12 mouse cellular contexts compared by ENCODE assay signal in genomic region chr11:98447475-98447834, GRCm38 (mm10). TPM values are rescaled to one million over a fixed set of nuclear protein-coding genes. Genes with fewer than 3 reads are reported as not detected.
DNase-seq lines count a peak whose midpoint lies in the region; ATAC-seq and TF ChIP-seq lines count a peak whose summit lies in the region.
"Had no signal": no experiment of that assay in that cellular context is flagged by ENCODE, and none has a peak within 500 bp of the region (broad histone marks: within the 10 kb centered on the region; RNA-seq: fewer than 3 reads in every experiment).

No protein-coding gene starts in this region.

- H3K4me1 ChIP-seq in heart, embryonic 15.5 days (replicated peaks) = peaks cover 22% of the 10 kb centered on the region
- peaks cover 9 to 31% of the 10 kb centered on the region in 2 experiments for H3K4me1 ChIP-seq in ES-E14 (ENCODE audit: control insufficient read depth in 2 of 2, insufficient read depth in 2 of 2, low read length in 2 of 2, poor library complexity in 1 of 2)
- H3K4me1 ChIP-seq in hindbrain, embryonic 13.5 days (replicated peaks) = peaks cover 10% of the 10 kb centered on the region
- H3K4me1 ChIP-seq in liver, embryonic 16.5 days (ENCODE audit: control insufficient read depth, low read depth, low read length) = no peaks in the 10 kb centered on the region; the same call in none of the 2 replicates

- ATAC-seq in heart, embryonic 15.5 days (replicated peaks; ENCODE audit: insufficient number of reproducible peaks, insufficient read depth, low FRiP score, low read depth) = no peak
- no peak for ATAC-seq in hindbrain, embryonic 13.5 days (ENCODE audit: low FRiP score)
- no peak for ATAC-seq in liver, embryonic 16.5 days (ENCODE audit: low read depth)
- ATAC-seq in megakaryocyte-erythroid progenitor cell, adult 5-6 weeks (replicated peaks; ENCODE audit: low FRiP score, low TSS enrichment, poor library complexity, severe bottlenecking) = no peak

- 16% methylated on average over 7 of the region's 7 CpGs for WGBS in heart, embryonic 15.5 days
- WGBS in hindbrain, embryonic 13.5 days = 7% methylated on average over 7 of the region's 7 CpGs
- WGBS in liver, embryonic 16.5 days (ENCODE audit: insufficient replicate concordance) = 14% methylated on average over 7 of the region's 7 CpGs

- DNase-seq in heart, adult 11 months = no peak
- no peak for DNase-seq in ES-E14 (ENCODE audit: low read depth, low spot score)
- no peak for DNase-seq in gastrocnemius, postnatal 25 days
- no peak for DNase-seq in thymus, postnatal 36 days
- DNase-seq: right cerebral cortex, postnatal 14 days had no signal

- H3K27ac ChIP-seq in heart, embryonic 15.5 days = peak overlapping the region; percentile 36; the same call in 1 of the 2 replicates
- peak overlapping the region; percentile 68 for H3K27ac ChIP-seq in ES-E14 (ENCODE audit: insufficient read depth, low read depth, low read length, poor library complexity, severe bottlenecking)
- no peak overlapping the region for H3K27ac ChIP-seq in hindbrain, embryonic 13.5 days
- peak overlapping the region; percentile 85 for H3K27ac ChIP-seq in liver, embryonic 16.5 days (ENCODE audit: low read length)

- no peaks in the 10 kb centered on the region for H3K36me3 ChIP-seq in heart, embryonic 15.5 days
- H3K36me3 ChIP-seq in ES-E14 (ENCODE audit: control insufficient read depth, insufficient read depth, low read length, poor library complexity, severe bottlenecking) = peaks cover 24% of the 10 kb centered on the region; the same call in 1 of the 2 replicates
- H3K36me3 ChIP-seq in hindbrain, embryonic 13.5 days = no peaks in the 10 kb centered on the region
- H3K36me3 ChIP-seq in liver, embryonic 16.5 days (ENCODE audit: control insufficient read depth, insufficient read depth) = 0 out of 2 replicates have a peak, but pooled peaks cover 3% of the 10 kb centered on the region
- H3K36me3 ChIP-seq: G1E had no signal

- H3K4me2 ChIP-seq in heart, embryonic 15.5 days = peak overlapping the region; percentile 57
- H3K4me2 ChIP-seq in hindbrain, embryonic 13.5 days = peak overlapping the region; percentile 25; the same call in 1 of the 2 replicates
- no peak overlapping the region for H3K4me2 ChIP-seq in liver, embryonic 16.5 days (ENCODE audit: low read depth, low read length)

- no peaks in the 10 kb centered on the region for H3K9me3 ChIP-seq in heart, embryonic 15.5 days (replicated peaks)
- H3K9me3 ChIP-seq in ES-E14 (ENCODE audit: control insufficient read depth, insufficient read depth, low read depth, low read length) = no peaks in the 10 kb centered on the region
- no peaks in the 10 kb centered on the region for H3K9me3 ChIP-seq in hindbrain, embryonic 13.5 days
- H3K9me3 ChIP-seq in liver, embryonic 16.5 days (replicated peaks; ENCODE audit: control insufficient read depth, low read length) = no peaks in the 10 kb centered on the region
- H3K9me3 ChIP-seq: G1E had no signal

- H3K27me3 ChIP-seq in heart, embryonic 15.5 days = peaks cover 7% of the 10 kb centered on the region; the same call in 1 of the 2 replicates
- peaks cover 60% of the 10 kb centered on the region for H3K27me3 ChIP-seq in hindbrain, embryonic 13.5 days
- peaks cover 32% of the 10 kb centered on the region for H3K27me3 ChIP-seq in liver, embryonic 16.5 days (ENCODE audit: control insufficient read depth, insufficient read depth, low read depth, low read length)

- 0 out of 2 replicates have a peak overlapping the region, but pooled peaks have one; percentile 26 for H3K9ac ChIP-seq in heart, embryonic 15.5 days
- H3K9ac ChIP-seq in ES-E14 (ENCODE audit: insufficient read depth, low read depth, low read length, poor library complexity, severe bottlenecking) = peak overlapping the region; percentile 71
- 0 out of 2 replicates have a peak overlapping the region, but pooled peaks have one; percentile 51 for H3K9ac ChIP-seq in hindbrain, embryonic 13.5 days
- peak overlapping the region; percentile 46 for H3K9ac ChIP-seq in liver, embryonic 16.5 days (ENCODE audit: low read depth, low read length)

- peak overlapping the region; percentile 36 for H3K4me3 ChIP-seq in heart, embryonic 15.5 days
- peak overlapping the region; percentile 61 to 78 for H3K4me3 ChIP-seq in ES-E14 (ENCODE audit: insufficient read depth in 1 of 2, low read depth in 1 of 2, low read length in 2 of 2, poor library complexity in 1 of 2, severe bottlenecking in 1 of 2)
- H3K4me3 ChIP-seq in hindbrain, embryonic 13.5 days = peak overlapping the region; percentile 16
- peak overlapping the region; percentile 55 for H3K4me3 ChIP-seq in liver, embryonic 16.5 days (ENCODE audit: low read depth, low read length)

- in situ Hi-C loops in ES-E14 (cut with MboI; ENCODE audit: low sequenced_read_pairs in 2 of 2, unreplicated experiment in 2 of 2) = no loop called here

TF ChIP-seq in ES-E14, 5 proteins besides CTCF, POLR2A, EP300 and RAD21:
- TF ChIP-seq MAFK (IDR thresholded peaks at IDR 0.05; ENCODE audit: insufficient read depth, low read depth, low read length) (no peak), CHD2 (IDR thresholded peaks at IDR 0.05; ENCODE audit: low read depth, low read length) (no peak), HCFC1 (IDR thresholded peaks at IDR 0.05; ENCODE audit: borderline replicate concordance, insufficient read depth, low read length) (no peak), ZC3H11A (IDR thresholded peaks at IDR 0.05; ENCODE audit: borderline replicate concordance, low read depth, low read length) (no peak), ZNF384 (IDR thresholded peaks at IDR 0.05; ENCODE audit: low read depth, low read length) (no peak)

RNA-seq across cellular contexts. Expression of gene Grb7, which starts 1.3 kb away (rescaled TPM):
- polyA plus RNA-seq in heart, embryonic 15.5 days (2015; fragmentation: Nextera tagmentation; extraction: Ambion mirVana) = 1.3 and 5.0 TPM in 2 replicates
- 12.1 and 18.9 TPM in 2 replicates for total RNA-seq in ES-E14 (2012; rRNA removed)
- 0.22 and 0.36 TPM in 2 replicates for polyA plus RNA-seq in hindbrain, embryonic 13.5 days (2015; fragmentation: Nextera tagmentation; extraction: Ambion mirVana)
- polyA plus RNA-seq in liver, embryonic 16.5 days (2015; fragmentation: Nextera tagmentation; extraction: Ambion mirVana) = 28.5 and 36.0 TPM in 2 replicates
- under 1 TPM in 1 of 2 experiments, not detected in 1; 0.16 TPM for total RNA-seq in gastrocnemius, postnatal 25 days (2021)
- total RNA-seq in megakaryocyte-erythroid progenitor cell, adult 5-6 weeks (2014; fragmentation: Nextera tagmentation) = 0.82 and 1.7 TPM in 2 replicates
- total RNA-seq in megakaryocyte-erythroid progenitor cell, adult 5-6 weeks (2017) = not detected in 2 replicates
- total RNA-seq: G1E; granulocyte monocyte progenitor cell, adult 5-6 weeks; megakaryocyte progenitor cell, adult 5-6 weeks had no signal
- polyA plus RNA-seq: G1E had no signal

RNA-seq across cellular contexts. Expression of gene Mien1, which starts 8.7 kb away (rescaled TPM):
- 98.8 and 108 TPM in 2 replicates for polyA plus RNA-seq in heart, embryonic 15.5 days (2015; fragmentation: Nextera tagmentation; extraction: Ambion mirVana)
- total RNA-seq in ES-E14 (2012; rRNA removed) = 34.6 and 52.5 TPM in 2 replicates
- 248 and 269 TPM in 2 replicates for polyA plus RNA-seq in hindbrain, embryonic 13.5 days (2015; fragmentation: Nextera tagmentation; extraction: Ambion mirVana)
- 55.9 and 57.9 TPM in 2 replicates for polyA plus RNA-seq in liver, embryonic 16.5 days (2015; fragmentation: Nextera tagmentation; extraction: Ambion mirVana)
- total RNA-seq in gastrocnemius, postnatal 25 days (2021) = 10 to 100 TPM; 31.7 to 35.5 TPM
- 75.6 and 75.9 TPM in 2 replicates for total RNA-seq in megakaryocyte-erythroid progenitor cell, adult 5-6 weeks (2014; fragmentation: Nextera tagmentation)
- total RNA-seq in megakaryocyte-erythroid progenitor cell, adult 5-6 weeks (2017) = 15.7 and 32.3 TPM in 2 replicates

RNA-seq across cellular contexts. Expression of gene Erbb2, which starts 35.2 kb away (rescaled TPM):
- polyA plus RNA-seq in heart, embryonic 15.5 days (2015; fragmentation: Nextera tagmentation; extraction: Ambion mirVana) = 36.1 and 44.2 TPM in 2 replicates
- total RNA-seq in ES-E14 (2012; rRNA removed) = 13.2 and 24.4 TPM in 2 replicates
- 8.4 and 9.9 TPM in 2 replicates for polyA plus RNA-seq in hindbrain, embryonic 13.5 days (2015; fragmentation: Nextera tagmentation; extraction: Ambion mirVana)
- polyA plus RNA-seq in liver, embryonic 16.5 days (2015; fragmentation: Nextera tagmentation; extraction: Ambion mirVana) = 1.8 and 2.1 TPM in 2 replicates
- 1 to 10 TPM; 2.0 to 2.3 TPM for total RNA-seq in gastrocnemius, postnatal 25 days (2021)
- total RNA-seq in megakaryocyte-erythroid progenitor cell, adult 5-6 weeks (2014; fragmentation: Nextera tagmentation) = not detected in 2 replicates
- total RNA-seq in megakaryocyte-erythroid progenitor cell, adult 5-6 weeks (2017) = not detected in 2 replicates
- total RNA-seq: granulocyte monocyte progenitor cell, adult 5-6 weeks; megakaryocyte progenitor cell, adult 5-6 weeks had no signal
- polyA plus RNA-seq: G1E had no signal

RNA-seq across cellular contexts. Expression of gene Pgap3, which starts 47.2 kb away (rescaled TPM):
- polyA plus RNA-seq in heart, embryonic 15.5 days (2015; fragmentation: Nextera tagmentation; extraction: Ambion mirVana) = 17.0 and 19.3 TPM in 2 replicates
- 7.4 and 10.2 TPM in 2 replicates for total RNA-seq in ES-E14 (2012; rRNA removed)
- 9.4 and 10.4 TPM in 2 replicates for polyA plus RNA-seq in hindbrain, embryonic 13.5 days (2015; fragmentation: Nextera tagmentation; extraction: Ambion mirVana)
- polyA plus RNA-seq in liver, embryonic 16.5 days (2015; fragmentation: Nextera tagmentation; extraction: Ambion mirVana) = 3.3 and 3.4 TPM in 2 replicates
- 1 to 10 TPM; 1.9 to 2.1 TPM for total RNA-seq in gastrocnemius, postnatal 25 days (2021)
- 6.4 and 10.6 TPM in 2 replicates for total RNA-seq in megakaryocyte-erythroid progenitor cell, adult 5-6 weeks (2014; fragmentation: Nextera tagmentation)
- 1.6 and 5.4 TPM in 2 replicates for total RNA-seq in megakaryocyte-erythroid progenitor cell, adult 5-6 weeks (2017)

Comparison
In these comparisons a context has a peak if more than half of its experiments do, and no peak if none do; other contexts are left out.
1. H3K4me3 ChIP-seq: peak in every context shown above with its lines; median percentile 70 in ES-E14; 55 in liver, embryonic 16.5 days; 36 in heart, embryonic 15.5 days; 16 in hindbrain, embryonic 13.5 days.